Mouse (Mus musculus) c-Kit-positive CD71-positive TER-119-negative erythroid progenitor cells, embryonic 14.5 days (primary cell): ENCODE data around the gene Vamp1.

Experiments used
- DNase-seq: peaks from one replicate; pipeline ENCODE4 v3.0.0-alpha.2; 2013; ENCODE audit warnings: low read depth

Gene Vamp1

GRCm38 (mm10) chr6:125213129-125213528 is 2.2 kb upstream of the Vamp1 start:
- no peak for DNase-seq

- DNase-seq, result no peak
These were observed 1.6 kb upstream of the Vamp1 start for GRCm38 (mm10) chr6:125213715-125214114.

GRCm38 (mm10) chr6:125216898-125217297 is 1.5 kb downstream of the Vamp1 start:
- DNase-seq, result no peak

GRCm38 (mm10) chr6:125217899-125218298 is 2.5 kb downstream of the Vamp1 start:
- no peak for DNase-seq

- DNase-seq, result peak; percentile 69
These were observed 3.6 kb downstream of the Vamp1 start for GRCm38 (mm10) chr6:125218963-125219362.

GRCm38 (mm10) chr6:125221115-125221745 is 5.9 kb downstream of the Vamp1 start:
- no peak for DNase-seq

- DNase-seq, result no peak
These were observed 6.8 kb downstream of the Vamp1 start for GRCm38 (mm10) chr6:125222146-125222545.

- no peak for DNase-seq
These were observed 7.2 kb downstream of the Vamp1 start for GRCm38 (mm10) chr6:125222577-125222976.

- DNase-seq, result no peak
These were observed 10.3 kb downstream of the Vamp1 start for GRCm38 (mm10) chr6:125225518-125226115.

GRCm38 (mm10) chr6:125230571-125230970 is 15.2 kb downstream of the Vamp1 start:
- DNase-seq, result no peak

GRCm38 (mm10) chr6:125231117-125232044 is 16.0 kb downstream of the Vamp1 start, which contains the start of gene Tapbpl:
Gene Tapbpl (minus strand): TSS chr6:125231860.
- DNase-seq, result peak; percentile 55

GRCm38 (mm10) chr6:125232045-125232437 is 16.7 kb downstream of the Vamp1 start:
- DNase-seq, result no peak

GRCm38 (mm10) chr6:125232516-125232915 is 17.2 kb downstream of the Vamp1 start:
- no peak for DNase-seq

GRCm38 (mm10) chr6:125233816-125234519 is 18.6 kb downstream of the Vamp1 start:
- DNase-seq, result no peak

GRCm38 (mm10) chr6:125234520-125234828 is 19.1 kb downstream of the Vamp1 start:
- DNase-seq, result no peak

GRCm38 (mm10) chr6:125236341-125236740 is 21.0 kb downstream of the Vamp1 start:
- no peak for DNase-seq

- no peak for DNase-seq
These were observed 21.4 kb downstream of the Vamp1 start, which contains the start of gene Cd27 for GRCm38 (mm10) chr6:125236782-125237181. Gene Cd27 (minus strand): TSS chr6:125237010.

GRCm38 (mm10) chr6:125237421-125237820 is 22.1 kb downstream of the Vamp1 start:
- no peak for DNase-seq

GRCm38 (mm10) chr6:125238396-125238795 is 23.0 kb downstream of the Vamp1 start:
- DNase-seq, result no peak

- no peak for DNase-seq
These were observed 24.2 kb downstream of the Vamp1 start for GRCm38 (mm10) chr6:125239547-125239946.

GRCm38 (mm10) chr6:125240617-125241016 is 25.3 kb downstream of the Vamp1 start:
- no peak for DNase-seq

GRCm38 (mm10) chr6:125241566-125241965 is 26.2 kb downstream of the Vamp1 start:
- DNase-seq, result no peak
